Mouse (Mus musculus) intestine, postnatal 0 days (tissue): ENCODE measurements around the gene Mapt. TPM values are rescaled to one million over a fixed set of nuclear protein-coding genes. Genes with fewer than 3 reads are reported as not detected.

ENCODE experiments used
- ATAC-seq: fragments of 200-750 bp; cut with Nextera tagmentation; 2 replicates; pipeline ENCODE4 v1.8.0; 2017; ENCODE audit warnings: mild to moderate bottlenecking, moderate TSS enrichment, moderate library complexity
- H3K27ac ChIP-seq: fragments of 300-500 bp; sonication (generic); 2 replicates; pipeline ENCODE4 v1.5.1; 2014; ENCODE audit warnings: mild to moderate bottlenecking, low read depth, low read length, moderate library complexity
- H3K27me3 ChIP-seq: fragments of 300-500 bp; sonication (generic); replicated peaks from 2 replicates; pipeline ENCODE4 v1.6.1; 2014; ENCODE audit warnings: low read length, mixed read lengths; ENCODE audit not compliant: control insufficient read depth, insufficient read depth
- H3K36me3 ChIP-seq: fragments of 300-500 bp; sonication (generic); 2 replicates; pipeline ENCODE4 v1.6.1; 2014; ENCODE audit warnings: mild to moderate bottlenecking, moderate library complexity; ENCODE audit not compliant: control insufficient read depth, insufficient read depth
- H3K4me1 ChIP-seq: fragments of 300-500 bp; sonication (generic); replicated peaks from 2 replicates; pipeline ENCODE4 v1.6.1; 2014; ENCODE audit warnings: antibody characterized with exemption, low read length, mixed read lengths; ENCODE audit not compliant: control insufficient read depth, insufficient read depth
- H3K4me2 ChIP-seq: fragments of 300-500 bp; sonication (generic); replicated peaks from 2 replicates; pipeline ENCODE4 v1.6.1; 2014; ENCODE audit warnings: low read depth, mild to moderate bottlenecking, moderate library complexity
- H3K4me3 ChIP-seq: fragments of 300-500 bp; sonication (generic); 2 replicates; pipeline ENCODE4 v1.5.1; 2014; ENCODE audit warnings: low read depth, low read length
- H3K9ac ChIP-seq: fragments of 300-500 bp; sonication (generic); 2 replicates; pipeline ENCODE4 v1.6.1; 2014; ENCODE audit warnings: mild to moderate bottlenecking, low read depth, low read length
- H3K9me3 ChIP-seq: fragments of 300-500 bp; sonication (generic); 2 replicates; pipeline ENCODE4 v1.6.1; 2016; ENCODE audit warnings: mixed run types; ENCODE audit not compliant: control insufficient read depth
- CTCF ChIP-seq: sonication (generic); IDR thresholded peaks from 2 replicates; pipeline ENCODE4 v1.5.1; 2016; ENCODE audit warnings: low read depth, mild to moderate bottlenecking, control low read depth, antibody characterized with exemption, moderate library complexity
- WGBS: fragments of 180-500 bp; shearing (Covaris S2); extraction: QIAGEN DNeasy Blood & Tissue Kit; methylation state at CpG from one replicate; pipeline ENCODE4 v1.1.7; 2014; 5-methylcytosine and 5-hydroxymethylcytosine counted together
- polyA plus RNA-seq: library from polyadenylated mRNA; unstranded; fragments of >200 nt; fragmentation: Nextera tagmentation; extraction: Ambion mirVana; gene quantifications from 2 replicates; pipeline ENCODE4 v1.2.1, GENCODE M21; 2015

The Mapt gene
- 9.1 and 9.2 TPM in 2 replicates for polyA plus RNA-seq

- peak; percentile 91 for ATAC-seq
- Histone ChIP-seq H3K4me2 (peak within 1 kb of the TSS; percentile 99), H3K27ac (no peak within 1 kb of the TSS), H3K4me3 (peak within 1 kb of the TSS; percentile 65), H3K9me3 (no peaks in the 10 kb centered on the region), H3K36me3 (no peaks in the 10 kb centered on the region), H3K27me3 (peaks cover 47% of the 10 kb centered on the region), H3K4me1 (no peaks in the 10 kb centered on the region; the same call in 1 of the 2 replicates), H3K9ac (peak within 1 kb of the TSS; percentile 45)
- WGBS = under 1% methylated on average over 66 of the region's 94 CpGs
- TF ChIP-seq CTCF = peak; percentile 98
Observed at GRCm38 (mm10) chr11:104231041-104231911, at the start of gene Mapt. Gene Mapt, plus strand, starts transcription at chr11:104231390.

- Histone ChIP-seq H3K4me3 (no peak overlapping the region), H3K27me3 (no peaks in the 10 kb centered on the region), H3K4me2 (no peak overlapping the region), H3K4me1 (no peaks in the 10 kb centered on the region), H3K9ac (no peak overlapping the region), H3K36me3 (no peaks in the 10 kb centered on the region), H3K9me3 (no peaks in the 10 kb centered on the region), H3K27ac (no peak overlapping the region)
- no peak for ATAC-seq
- no peak for TF ChIP-seq CTCF
- WGBS = 71% methylated on average over 3 of the region's 3 CpGs
Observed at GRCm38 (mm10) chr11:104182141-104182540, 49.0 kb upstream of the Mapt start.

- 69% methylated on average over 13 of the region's 13 CpGs for WGBS
Observed at GRCm38 (mm10) chr11:104186135-104186836, 44.9 kb upstream of the Mapt start, which contains the start of gene Sppl2c. Gene Sppl2c, plus strand, starts transcription at chr11:104186327.

GRCm38 (mm10) chr11:104186837-104187150 is 44.4 kb upstream of the Mapt start:
- H3K9ac ChIP-seq = no peak overlapping the region
- no peaks in the 10 kb centered on the region for H3K9me3 ChIP-seq
- H3K4me3 ChIP-seq = no peak overlapping the region
- WGBS = 90% methylated on average over 9 of the region's 9 CpGs
- H3K4me2 ChIP-seq = no peak overlapping the region
- H3K27ac ChIP-seq = no peak overlapping the region
- no peak for ATAC-seq
- H3K27me3 ChIP-seq = no peaks in the 10 kb centered on the region
- H3K36me3 ChIP-seq = no peaks in the 10 kb centered on the region
- TF ChIP-seq CTCF = no peak
- H3K4me1 ChIP-seq = no peaks in the 10 kb centered on the region

More at GRCm38 (mm10) chr11:104186135-104186836, 44.9 kb upstream of the Mapt start, which contains the start of gene Sppl2c:
- Histone ChIP-seq H3K9me3 (no peaks in the 10 kb centered on the region), H3K4me3 (no peak within 1 kb of the TSS), H3K4me1 (no peaks in the 10 kb centered on the region), H3K4me2 (no peak within 1 kb of the TSS), H3K9ac (no peak within 1 kb of the TSS), H3K27me3 (no peaks in the 10 kb centered on the region), H3K27ac (no peak within 1 kb of the TSS), H3K36me3 (no peaks in the 10 kb centered on the region)
- no peak for TF ChIP-seq CTCF
- ATAC-seq = no peak

GRCm38 (mm10) chr11:104187766-104188165 is 43.4 kb upstream of the Mapt start:
- H3K9me3 ChIP-seq = no peaks in the 10 kb centered on the region
- WGBS = 90% methylated on average over 10 of the region's 10 CpGs
- no peak overlapping the region for H3K9ac ChIP-seq
- no peak overlapping the region for H3K4me3 ChIP-seq
- H3K27ac ChIP-seq = no peak overlapping the region
- no peaks in the 10 kb centered on the region for H3K36me3 ChIP-seq
- H3K4me1 ChIP-seq = no peaks in the 10 kb centered on the region
- H3K27me3 ChIP-seq = no peaks in the 10 kb centered on the region
- no peak overlapping the region for H3K4me2 ChIP-seq
- TF ChIP-seq CTCF = no peak
- ATAC-seq = no peak

GRCm38 (mm10) chr11:104190008-104190407 is 41.2 kb upstream of the Mapt start:
- TF ChIP-seq CTCF = no peak
- no peak for ATAC-seq
- WGBS = 77% methylated on average over 2 of the region's 2 CpGs
- Histone ChIP-seq H3K27ac (no peak overlapping the region), H3K9me3 (no peaks in the 10 kb centered on the region), H3K9ac (no peak overlapping the region), H3K4me1 (no peaks in the 10 kb centered on the region), H3K36me3 (no peaks in the 10 kb centered on the region), H3K4me2 (no peak overlapping the region), H3K27me3 (no peaks in the 10 kb centered on the region), H3K4me3 (no peak overlapping the region)
